Mouse (Mus musculus) limb, embryonic 12.5 days (tissue): ENCODE data around the gene Ccr3. TPM values are rescaled to one million over a fixed set of nuclear protein-coding genes. Genes with fewer than 3 reads are reported as not detected.
"Not testable (repeated sequence)": the region's sequence is repeated elsewhere in the genome, so short reads cannot be mapped to it uniquely, and the experiment has no call there.

Experiments used
- ATAC-seq: fragments of 200-750 bp; cut with Nextera tagmentation; 2 replicates; pipeline ENCODE4 v1.8.0; 2017; ENCODE audit warnings: low read depth, moderate TSS enrichment; ENCODE audit not compliant: insufficient number of reproducible peaks, insufficient read depth, low FRiP score, low TSS enrichment
- H3K27ac ChIP-seq: fragments of 300-500 bp; sonication (generic); 2 replicates; pipeline ENCODE4 v1.5.1; 2016; ENCODE audit warnings: mild to moderate bottlenecking, moderate library complexity
- H3K27me3 ChIP-seq: fragments of 300-500 bp; sonication (generic); 2 replicates; pipeline ENCODE4 v1.6.1; 2016; ENCODE audit warnings: mild to moderate bottlenecking, moderate library complexity
- H3K36me3 ChIP-seq: fragments of 300-500 bp; sonication (generic); 2 replicates; pipeline ENCODE4 v1.6.1; 2016; ENCODE audit warnings: mild to moderate bottlenecking, moderate library complexity
- H3K4me1 ChIP-seq: fragments of 300-500 bp; sonication (generic); replicated peaks from 2 replicates; pipeline ENCODE4 v1.6.1; 2016
- H3K4me2 ChIP-seq: fragments of 300-500 bp; sonication (generic); 2 replicates; pipeline ENCODE4 v1.6.1; 2016; ENCODE audit warnings: mild to moderate bottlenecking, moderate library complexity
- H3K4me3 ChIP-seq: fragments of 300-500 bp; sonication (generic); replicated peaks from 2 replicates; pipeline ENCODE4 v1.5.1; 2016; ENCODE audit warnings: mild to moderate bottlenecking
- H3K9ac ChIP-seq: fragments of 300-500 bp; sonication (generic); replicated peaks from 2 replicates; pipeline ENCODE4 v1.6.1; 2016; ENCODE audit warnings: mild to moderate bottlenecking, moderate library complexity
- H3K9me3 ChIP-seq: fragments of 300-500 bp; sonication (generic); 2 replicates; pipeline ENCODE4 v1.6.1; 2016; ENCODE audit warnings: mild to moderate bottlenecking, moderate library complexity
- WGBS: fragments of 180-500 bp; shearing (Covaris S2); methylation state at CpG from one replicate; pipeline ENCODE4 v1.1.7; 2016; 5-methylcytosine and 5-hydroxymethylcytosine counted together
- polyA plus RNA-seq: library from polyadenylated mRNA; unstranded; fragments of >200 nt; fragmentation: Nextera tagmentation; extraction: Ambion mirVana; gene quantifications from 2 replicates; pipeline ENCODE4 v1.2.1, GENCODE M21; 2016

Gene Ccr3
- polyA plus RNA-seq, 1 experiment from 2014 or later = not detected

DNA sequence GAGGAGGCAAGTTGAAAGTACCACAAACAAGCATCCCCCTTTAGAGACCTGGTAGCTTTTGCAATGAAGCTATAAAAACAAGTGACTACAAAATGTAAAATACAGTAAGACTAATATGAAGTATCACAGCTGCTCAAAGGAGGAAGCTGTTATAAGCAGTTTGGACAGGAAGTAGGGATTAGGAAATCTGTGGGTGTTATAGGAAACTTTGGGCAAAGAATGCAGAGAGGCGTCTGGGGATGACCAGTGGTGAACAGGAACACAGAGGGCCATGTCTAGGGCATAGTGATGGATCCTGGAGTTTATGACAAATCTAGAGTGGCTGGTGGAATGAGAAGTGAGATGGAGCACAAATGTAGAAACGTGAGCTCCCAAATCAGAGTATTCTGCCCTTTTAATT lies 31.8 kb downstream of the Ccr3 start:
- Histone ChIP-seq H3K4me1 (no peaks in the 10 kb centered on the region), H3K4me2 (no peak overlapping the region), H3K27me3 (no peaks in the 10 kb centered on the region), H3K36me3 (no peaks in the 10 kb centered on the region), H3K9ac (no peak overlapping the region), H3K27ac (no peak overlapping the region), H3K9me3 (no peaks in the 10 kb centered on the region), H3K4me3 (no peak overlapping the region)
- ATAC-seq = no peak
- 59% methylated on average over 2 of the region's 2 CpGs for WGBS

DNA sequence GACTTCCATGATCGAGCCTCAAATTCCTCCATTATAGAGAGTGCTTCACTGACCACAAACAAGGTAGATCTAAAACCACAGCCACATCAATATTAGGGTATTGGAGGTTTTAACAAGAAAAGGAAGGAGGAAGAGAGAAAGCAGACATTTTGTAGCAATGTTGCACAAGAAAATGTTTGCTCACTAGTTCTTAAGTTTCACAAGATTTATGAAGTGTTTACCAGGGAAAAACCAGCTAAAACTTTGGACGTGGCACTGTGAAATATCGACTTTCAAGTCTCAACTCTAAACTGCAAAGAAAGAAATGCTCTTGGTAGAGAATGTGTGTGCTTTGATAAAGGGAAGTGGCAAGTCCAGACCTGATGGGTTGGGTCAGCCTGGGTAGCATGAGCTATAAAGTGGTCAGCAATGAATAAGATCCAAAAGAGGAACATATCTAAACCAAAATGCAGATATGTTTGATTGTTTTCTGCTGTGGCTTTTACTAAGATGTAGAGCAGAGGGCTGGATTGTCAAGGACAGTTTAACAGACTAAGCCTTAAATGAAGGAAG lies 34.5 kb downstream of the Ccr3 start:
- Histone ChIP-seq H3K9ac (no peak overlapping the region), H3K27me3 (no peaks in the 10 kb centered on the region), H3K27ac (no peak overlapping the region), H3K9me3 (no peaks in the 10 kb centered on the region), H3K4me2 (no peak overlapping the region), H3K36me3 (no peaks in the 10 kb centered on the region), H3K4me1 (no peaks in the 10 kb centered on the region), H3K4me3 (no peak overlapping the region)
- no peak for ATAC-seq
- 57% methylated on average over 3 of the region's 3 CpGs for WGBS

DNA sequence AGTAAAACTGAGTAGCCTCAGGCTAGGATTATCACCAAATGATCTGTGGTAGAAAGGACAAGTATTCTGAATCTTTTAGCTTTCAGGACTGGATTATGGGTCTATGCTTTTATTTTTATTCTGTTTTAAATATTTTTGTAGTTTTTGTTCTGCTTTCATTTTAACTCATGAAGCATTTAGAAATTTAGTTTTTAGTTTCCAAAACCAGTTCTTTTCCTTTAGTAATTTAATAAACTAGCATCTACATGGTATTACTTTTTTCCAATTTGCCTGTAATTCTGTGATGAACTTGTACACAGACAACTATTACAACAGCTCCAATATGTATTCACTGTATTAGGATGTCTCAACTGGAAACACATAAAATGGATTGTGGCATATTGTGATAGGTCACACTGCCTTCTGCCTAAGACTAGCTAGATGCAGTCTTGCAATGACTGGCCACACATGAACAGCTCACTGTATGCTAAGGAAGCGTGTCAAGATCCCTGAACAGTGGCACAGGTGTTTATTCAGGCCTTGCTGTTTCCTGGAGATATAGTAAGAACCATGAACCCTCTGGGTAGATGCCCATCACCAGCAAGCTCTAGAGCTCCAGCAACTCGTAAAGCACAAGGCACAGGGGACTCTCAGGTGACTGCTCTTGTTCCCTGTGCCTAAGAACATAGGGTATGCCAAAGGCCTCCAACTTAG lies 38.0 kb downstream of the Ccr3 start:
- Histone ChIP-seq H3K9ac (no peak overlapping the region), H3K27me3 (no peaks in the 10 kb centered on the region), H3K27ac (no peak overlapping the region), H3K4me2 (no peak overlapping the region), H3K4me1 (no peaks in the 10 kb centered on the region), H3K36me3 (no peaks in the 10 kb centered on the region), H3K9me3 (no peaks in the 10 kb centered on the region), H3K4me3 (no peak overlapping the region)
- no peak for ATAC-seq
- WGBS = 70% methylated on average over 2 of the region's 2 CpGs

DNA sequence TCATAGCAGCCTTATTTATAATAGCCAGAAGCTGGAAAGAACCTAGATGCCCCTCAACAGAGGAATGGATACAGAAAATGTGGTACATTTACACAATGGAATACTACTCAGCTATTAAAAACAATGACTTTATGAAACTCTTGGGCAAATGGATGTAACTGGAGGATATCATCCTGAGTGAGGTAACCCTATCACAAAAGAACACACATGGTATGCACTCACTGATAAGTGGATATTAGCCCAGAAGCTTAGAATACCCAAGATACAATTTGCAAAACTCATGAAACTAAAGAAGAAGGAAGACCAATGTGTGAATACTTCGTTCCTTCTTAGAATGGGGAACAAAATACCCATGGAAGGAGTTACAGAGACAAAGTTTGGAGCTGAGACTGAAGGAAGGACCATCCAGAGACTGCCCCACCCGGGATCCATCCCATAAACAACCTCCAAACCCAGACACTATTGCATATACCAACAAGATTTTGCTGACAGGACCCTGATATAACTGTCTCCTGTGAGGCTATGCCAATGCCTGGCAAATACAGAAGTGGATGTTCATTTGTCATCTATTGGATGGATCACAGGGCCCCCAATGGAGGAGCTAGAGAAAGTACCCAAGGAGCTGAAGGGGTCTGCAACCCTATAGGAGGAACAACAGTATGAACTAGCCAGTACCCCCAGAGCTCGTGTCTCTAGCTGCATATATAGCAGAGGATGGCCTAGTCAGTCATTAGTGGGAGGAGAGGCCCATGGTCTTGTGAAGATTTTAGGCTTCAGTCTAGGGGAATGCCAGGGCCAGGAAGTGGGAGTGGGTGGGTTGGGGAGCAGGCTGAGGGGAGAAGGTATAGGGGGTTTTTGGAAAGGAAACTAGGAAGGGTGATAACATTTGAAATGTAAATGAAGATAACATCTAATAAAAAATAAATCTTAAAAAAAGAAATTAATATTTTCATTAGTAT lies 40.0 kb downstream of the Ccr3 start:
- not testable (repeated sequence) for H3K9ac ChIP-seq, H3K9me3 ChIP-seq, H3K4me1 ChIP-seq, H3K4me2 ChIP-seq, H3K27me3 ChIP-seq, H3K4me3 ChIP-seq, H3K36me3 ChIP-seq, H3K27ac ChIP-seq, ATAC-seq
- WGBS = 60% methylated on average over 3 of the region's 3 CpGs

DNA sequence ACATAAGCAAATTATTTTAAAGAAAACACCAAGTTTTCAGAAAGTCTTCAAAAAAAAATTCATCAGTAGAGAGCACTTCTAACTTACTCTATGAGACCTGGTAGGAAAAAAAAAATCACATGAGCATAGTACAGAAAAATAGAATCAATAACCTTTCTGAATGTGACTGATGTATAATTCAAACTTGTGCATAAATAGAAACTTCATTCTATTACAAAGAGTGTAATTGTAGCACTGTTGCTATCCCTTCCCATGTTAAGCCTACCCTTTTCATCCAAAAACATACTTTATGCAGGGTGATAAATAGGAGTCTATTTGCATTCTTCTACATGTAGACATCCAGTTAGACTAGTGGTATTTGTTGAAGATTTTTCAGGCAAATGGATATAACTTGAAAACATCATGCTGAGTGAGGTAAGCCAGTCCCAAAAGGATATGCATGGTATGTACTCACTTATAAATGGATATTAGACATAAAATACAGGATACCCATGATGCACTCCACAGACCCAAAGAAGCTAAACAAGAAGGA lies 44.9 kb downstream of the Ccr3 start:
- Histone ChIP-seq H3K27me3 (no peaks in the 10 kb centered on the region), H3K4me3 (no peak overlapping the region)

DNA sequence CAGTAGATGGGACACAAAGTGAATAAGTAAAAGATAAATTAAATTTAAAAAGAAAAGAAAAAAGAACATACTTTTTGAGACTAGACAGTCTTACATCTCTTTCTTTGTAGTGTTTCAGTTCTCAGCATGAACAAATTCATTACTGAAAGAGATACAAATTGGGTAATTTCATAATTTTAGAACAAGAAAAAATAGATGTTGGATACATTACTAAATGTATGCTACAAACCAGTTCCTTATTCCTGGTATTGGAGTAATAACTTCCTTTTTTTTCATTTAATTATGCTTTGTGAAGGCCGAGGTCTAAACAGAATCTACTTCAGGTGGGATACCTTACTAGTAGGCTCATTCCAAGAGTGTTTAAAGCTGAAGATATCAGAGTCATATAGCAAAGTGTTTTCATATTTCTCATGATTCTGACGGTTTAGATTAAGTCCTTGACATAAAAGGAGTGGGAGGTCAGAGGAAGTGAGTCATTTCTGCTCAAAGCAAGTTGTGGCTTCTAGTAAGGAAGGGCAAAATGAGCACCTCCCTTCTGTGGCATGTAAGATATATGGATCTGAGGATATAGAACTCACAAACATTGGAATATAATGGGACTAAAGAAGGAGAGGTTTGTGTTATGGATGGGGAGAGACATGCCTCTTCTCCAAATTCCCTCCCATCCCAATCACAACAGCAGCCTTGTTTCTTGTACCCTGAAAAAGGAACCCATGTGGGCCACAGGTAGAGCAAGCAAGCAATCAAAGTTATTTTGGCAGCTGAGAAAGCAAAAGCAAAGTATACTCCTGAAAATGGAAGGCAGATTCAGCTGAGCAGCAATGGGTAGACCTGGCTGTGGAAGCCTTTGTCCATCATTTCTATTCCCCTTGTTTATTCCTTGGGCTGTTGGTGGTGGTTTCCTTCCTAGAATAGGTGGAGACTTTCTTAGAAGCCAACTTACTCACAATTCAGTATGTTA lies 46.6 kb downstream of the Ccr3 start:
- H3K36me3 ChIP-seq = no peaks in the 10 kb centered on the region
- 62% methylated on average over 2 of the region's 2 CpGs for WGBS
- no peak overlapping the region for H3K4me3 ChIP-seq
- H3K27ac ChIP-seq = no peak overlapping the region
- no peak overlapping the region for H3K9ac ChIP-seq
- no peaks in the 10 kb centered on the region for H3K27me3 ChIP-seq
- no peak overlapping the region for H3K4me2 ChIP-seq
- H3K9me3 ChIP-seq = no peaks in the 10 kb centered on the region
- no peaks in the 10 kb centered on the region for H3K4me1 ChIP-seq
- no peak for ATAC-seq

More for the DNA sequence above, 44.9 kb downstream of the Ccr3 start:
- Histone ChIP-seq H3K4me1 (no peaks in the 10 kb centered on the region), H3K9ac (no peak overlapping the region), H3K27ac (no peak overlapping the region), H3K4me2 (no peak overlapping the region), H3K9me3 (no peaks in the 10 kb centered on the region), H3K36me3 (no peaks in the 10 kb centered on the region)
- ATAC-seq = no peak

DNA sequence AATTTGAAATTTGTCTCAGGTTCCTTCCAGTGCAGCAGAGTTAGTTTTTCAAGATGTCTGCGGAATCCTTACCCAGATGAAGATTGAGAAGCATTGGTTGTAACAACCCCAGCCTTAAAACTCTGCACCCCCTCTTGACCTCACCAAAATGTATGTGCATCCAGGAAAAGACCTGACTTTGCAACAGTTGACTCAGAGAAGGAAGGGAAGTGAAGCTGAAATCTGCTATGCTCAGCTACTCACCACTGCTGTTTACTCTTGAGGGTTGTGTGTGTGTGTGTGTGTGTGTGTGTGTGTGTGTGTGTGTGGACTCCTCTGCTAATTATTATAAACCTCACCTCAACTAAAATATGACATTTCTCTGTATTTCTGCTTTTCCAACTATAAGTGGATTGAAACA lies 49.7 kb downstream of the Ccr3 start:
- Histone ChIP-seq H3K4me3 (no peak overlapping the region), H3K4me2 (no peak overlapping the region), H3K9me3 (no peaks in the 10 kb centered on the region), H3K9ac (no peak overlapping the region), H3K4me1 (no peaks in the 10 kb centered on the region), H3K36me3 (no peaks in the 10 kb centered on the region), H3K27ac (no peak overlapping the region), H3K27me3 (no peaks in the 10 kb centered on the region)
- ATAC-seq = no peak
- WGBS = 87% methylated on average over 1 of the region's 1 CpGs

DNA sequence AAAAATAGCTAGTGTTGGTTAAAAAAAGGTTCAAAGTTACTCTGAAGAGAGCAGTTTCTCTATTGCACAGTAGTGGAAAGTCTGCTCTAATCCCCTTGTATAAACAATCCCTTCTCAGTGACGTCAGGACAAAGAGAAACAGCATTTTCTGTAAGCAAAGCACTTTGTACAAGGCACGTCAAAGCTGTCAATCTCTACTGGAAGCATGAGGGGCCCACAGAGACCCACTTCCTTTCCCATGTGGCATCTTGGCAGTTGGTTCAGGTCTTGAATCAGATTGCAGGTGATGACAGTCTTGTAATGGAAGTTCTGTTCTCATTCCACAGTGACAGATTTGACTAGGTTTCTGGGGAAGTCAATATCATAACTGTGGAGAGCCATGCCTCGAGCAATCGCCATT lies 58.0 kb downstream of the Ccr3 start:
- Histone ChIP-seq H3K9ac (no peak overlapping the region), H3K36me3 (no peaks in the 10 kb centered on the region), H3K27ac (no peak overlapping the region), H3K27me3 (no peaks in the 10 kb centered on the region), H3K4me3 (no peak overlapping the region), H3K4me1 (no peaks in the 10 kb centered on the region), H3K9me3 (no peaks in the 10 kb centered on the region), H3K4me2 (no peak overlapping the region)
- no peak for ATAC-seq
- WGBS = 68% methylated on average over 4 of the region's 4 CpGs

DNA sequence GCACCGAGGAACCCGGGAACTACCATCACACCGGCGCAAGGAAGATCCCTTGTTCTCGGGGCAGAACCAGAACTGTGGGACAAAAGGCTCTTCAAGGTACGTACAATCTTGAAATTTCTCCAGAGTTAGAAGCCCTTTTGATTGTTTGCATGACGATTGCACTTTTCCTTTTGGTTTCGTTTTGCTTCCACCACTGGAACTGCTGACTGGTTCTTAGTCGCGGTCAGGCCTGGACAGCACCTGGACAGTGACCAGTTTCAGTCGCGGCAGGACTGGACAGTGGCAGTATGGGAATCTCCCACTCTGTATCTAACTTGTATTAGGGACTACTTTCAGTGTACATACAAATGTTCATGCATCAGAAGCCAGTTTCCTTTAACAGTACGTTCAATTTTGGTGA lies 58.7 kb downstream of the Ccr3 start:
- not testable (repeated sequence) for H3K9ac ChIP-seq, H3K9me3 ChIP-seq, H3K4me2 ChIP-seq, H3K27ac ChIP-seq, H3K4me3 ChIP-seq, H3K36me3 ChIP-seq, H3K27me3 ChIP-seq, H3K4me1 ChIP-seq, ATAC-seq
- 95% methylated on average over 13 of the region's 13 CpGs for WGBS
